Mouse (Mus musculus) midbrain, postnatal 0 days (tissue): ENCODE data around the gene Arcn1. TPM values are rescaled to one million over a fixed set of nuclear protein-coding genes. Genes with fewer than 3 reads are reported as not detected.

Experiments
- ATAC-seq: fragments of 200-750 bp; cut with Nextera tagmentation; 2 replicates; pipeline ENCODE4 v1.8.0; 2017; ENCODE audit warnings: moderate number of reproducible peaks, mild to moderate bottlenecking, moderate TSS enrichment, moderate library complexity; ENCODE audit not compliant: low FRiP score
- DNase-seq: peaks from one replicate; pipeline ENCODE4 v3.0.0-alpha.2; 2015; ENCODE audit warnings: low spot score
- H3K27ac ChIP-seq: fragments of 300-500 bp; sonication (generic); 2 replicates; pipeline ENCODE4 v1.5.1; 2014; ENCODE audit warnings: low read depth, mild to moderate bottlenecking, low read length, mixed read lengths
- H3K27me3 ChIP-seq: fragments of 300-500 bp; sonication (generic); 2 replicates; pipeline ENCODE4 v1.6.1; 2014; ENCODE audit warnings: low read length, control low read depth, mixed read lengths; ENCODE audit not compliant: insufficient read depth
- H3K36me3 ChIP-seq: fragments of 300-500 bp; sonication (generic); 2 replicates; pipeline ENCODE4 v1.6.1; 2014; ENCODE audit warnings: low read length, control low read depth, mixed read lengths; ENCODE audit not compliant: insufficient read depth
- H3K4me1 ChIP-seq: fragments of 300-500 bp; sonication (generic); 2 replicates; pipeline ENCODE4 v1.6.1; 2014; ENCODE audit warnings: mild to moderate bottlenecking, control low read depth, antibody characterized with exemption, low read length, mixed read lengths; ENCODE audit not compliant: insufficient read depth
- H3K4me2 ChIP-seq: fragments of 300-500 bp; sonication (generic); 2 replicates; pipeline ENCODE4 v1.6.1; 2014; ENCODE audit warnings: low read depth, mild to moderate bottlenecking, low read length, mixed read lengths; ENCODE audit not compliant: poor library complexity, severe bottlenecking
- H3K4me3 ChIP-seq: fragments of 300-500 bp; sonication (generic); 2 replicates; pipeline ENCODE4 v1.5.1; 2014; ENCODE audit warnings: low read depth, mild to moderate bottlenecking, low read length, moderate library complexity
- H3K9ac ChIP-seq: fragments of 300-500 bp; sonication (generic); replicated peaks from 2 replicates; pipeline ENCODE4 v1.6.1; 2014; ENCODE audit warnings: mild to moderate bottlenecking, low read length, moderate library complexity, mixed read lengths; ENCODE audit not compliant: poor library complexity, severe bottlenecking
- H3K9me3 ChIP-seq: fragments of 300-500 bp; sonication (generic); 2 replicates; pipeline ENCODE4 v1.6.1; 2016; ENCODE audit warnings: low read length, control low read depth
- CTCF ChIP-seq: IDR thresholded peaks from 2 replicates; pipeline ENCODE4 v1.5.1; 2016; ENCODE audit warnings: antibody characterized with exemption, mild to moderate bottlenecking
- WGBS: fragments of 180-500 bp; shearing (Covaris S2); extraction: QIAGEN DNeasy Blood & Tissue Kit; methylation state at CpG from one replicate; pipeline ENCODE4 v1.1.7; 2014; 5-methylcytosine and 5-hydroxymethylcytosine counted together
- polyA plus RNA-seq: library from polyadenylated mRNA; unstranded; fragments of >200 nt; fragmentation: Nextera tagmentation; extraction: Ambion mirVana; gene quantifications from 2 replicates; pipeline ENCODE4 v1.2.1, GENCODE M21; 2015
- total RNA-seq: library from RNA; depleted of rRNA; stranded (reverse); fragments of >200 nt; gene quantifications from 2 replicates; pipeline ENCODE4 v1.2.3, GENCODE M21; 2014

The Arcn1 gene
- total and polyA plus RNA-seq, 2 experiments from 2014 or later = 93.7 to 106 TPM

- no peak overlapping the region for H3K9ac ChIP-seq
- H3K27ac ChIP-seq = no peak overlapping the region
- H3K9me3 ChIP-seq = no peaks in the 10 kb centered on the region
- no peak overlapping the region for H3K4me2 ChIP-seq
- ATAC-seq (no peak), DNase-seq (no peak)
- peaks cover 4% of the 10 kb centered on the region; the same call in 1 of the 2 replicates for H3K4me1 ChIP-seq
- WGBS = 59% methylated on average over 2 of the region's 2 CpGs
- H3K4me3 ChIP-seq = no peak overlapping the region
- peaks cover 3% of the 10 kb centered on the region; the same call in 1 of the 2 replicates for H3K27me3 ChIP-seq
- no peak for TF ChIP-seq CTCF
- H3K36me3 ChIP-seq = no peaks in the 10 kb centered on the region
Observed at GRCm38 (mm10) chr9:44736301-44736700, 31.3 kb downstream of the Arcn1 start.

- ATAC-seq (no peak), DNase-seq (no peak)
- no peak overlapping the region for H3K4me2 ChIP-seq
- H3K27me3 ChIP-seq = peaks cover 3% of the 10 kb centered on the region; the same call in 1 of the 2 replicates
- H3K9me3 ChIP-seq = no peaks in the 10 kb centered on the region
- no peak overlapping the region for H3K4me3 ChIP-seq
- no peak overlapping the region for H3K27ac ChIP-seq
- 73% methylated on average over 6 of the region's 6 CpGs for WGBS
- peaks cover 4% of the 10 kb centered on the region; the same call in 1 of the 2 replicates for H3K4me1 ChIP-seq
- no peaks in the 10 kb centered on the region for H3K36me3 ChIP-seq
- TF ChIP-seq CTCF = no peak
- H3K9ac ChIP-seq = no peak overlapping the region
Observed at GRCm38 (mm10) chr9:44735886-44736285, 31.8 kb downstream of the Arcn1 start.

- peak; percentile 62 for DNase-seq
- Histone ChIP-seq H3K36me3 (no peaks in the 10 kb centered on the region), H3K9ac (peak within 1 kb of the TSS; percentile 66), H3K4me2 (peak within 1 kb of the TSS; percentile 99), H3K27me3 (peaks cover 3% of the 10 kb centered on the region; the same call in 1 of the 2 replicates), H3K9me3 (no peaks in the 10 kb centered on the region), H3K4me1 (peaks cover 4% of the 10 kb centered on the region; the same call in 1 of the 2 replicates), H3K27ac (peak within 1 kb of the TSS; percentile 47), H3K4me3 (peak within 1 kb of the TSS; percentile 61)
- WGBS = under 1% methylated on average over 43 of the region's 47 CpGs
- TF ChIP-seq CTCF = peak; percentile 55
- peak; percentile 74 for ATAC-seq
Observed at GRCm38 (mm10) chr9:44734524-44735494, 32.8 kb downstream of the Arcn1 start, which contains the start of gene Phldb1. Gene Phldb1, minus strand, starts transcription at chr9:44735198.

GRCm38 (mm10) chr9:44733671-44734523, 33.7 kb downstream of the Arcn1 start:
- H3K9me3 ChIP-seq = no peaks in the 10 kb centered on the region
- peak overlapping the region; percentile 66 for H3K9ac ChIP-seq
- peak; percentile 24 for DNase-seq
- peaks cover 4% of the 10 kb centered on the region; the same call in 1 of the 2 replicates for H3K4me1 ChIP-seq
- H3K4me2 ChIP-seq = peak overlapping the region; percentile 99
- no peak for TF ChIP-seq CTCF
- peak overlapping the region; percentile 61 for H3K4me3 ChIP-seq
- peak; percentile 56 for ATAC-seq
- H3K27me3 ChIP-seq = peaks cover 3% of the 10 kb centered on the region; the same call in 1 of the 2 replicates
- no peaks in the 10 kb centered on the region for H3K36me3 ChIP-seq
- peak overlapping the region; percentile 47 for H3K27ac ChIP-seq
- WGBS = under 1% methylated on average over 78 of the region's 79 CpGs

GRCm38 (mm10) chr9:44732921-44733530, 34.6 kb downstream of the Arcn1 start:
- peak overlapping the region; percentile 44 for H3K27ac ChIP-seq
- ATAC-seq (no peak), DNase-seq (no peak)
- no peaks in the 10 kb centered on the region for H3K36me3 ChIP-seq
- peak overlapping the region; percentile 99 for H3K4me2 ChIP-seq
- H3K9me3 ChIP-seq = no peaks in the 10 kb centered on the region
- H3K27me3 ChIP-seq = peaks cover 3% of the 10 kb centered on the region; the same call in 1 of the 2 replicates
- no peak overlapping the region for H3K9ac ChIP-seq
- TF ChIP-seq CTCF = no peak
- peak overlapping the region; percentile 61; the same call in 1 of the 2 replicates for H3K4me3 ChIP-seq
- WGBS = 61% methylated on average over 12 of the region's 12 CpGs
- peaks cover 4% of the 10 kb centered on the region; the same call in 1 of the 2 replicates for H3K4me1 ChIP-seq
